Mouse (Mus musculus) heart, postnatal 0 days (tissue): Measurements from ENCODE around the gene Medag. TPM values are rescaled to one million over a fixed set of nuclear protein-coding genes. Genes with fewer than 3 reads are reported as not detected.

Source experiments
- ATAC-seq: fragments of 200-750 bp; cut with Nextera tagmentation; 2 replicates; pipeline ENCODE4 v1.8.0; 2017; ENCODE audit warnings: low read depth, moderate number of reproducible peaks, moderate library complexity; ENCODE audit not compliant: insufficient read depth
- DNase-seq: peaks from one replicate; pipeline ENCODE4 v3.0.0-alpha.2; 2016; ENCODE audit warnings: low spot score
- H3K27ac ChIP-seq: fragments of 300-500 bp; sonication (generic); 2 replicates; pipeline ENCODE4 v1.5.1; 2014; ENCODE audit warnings: low read depth, mild to moderate bottlenecking
- H3K27me3 ChIP-seq: fragments of 300-500 bp; sonication (generic); 2 replicates; pipeline ENCODE4 v1.6.1; 2014; ENCODE audit warnings: low read length, mixed read lengths; ENCODE audit not compliant: control insufficient read depth, insufficient read depth
- H3K36me3 ChIP-seq: fragments of 300-500 bp; sonication (generic); replicated peaks from 2 replicates; pipeline ENCODE4 v1.6.1; 2014; ENCODE audit warnings: low read length, mixed read lengths; ENCODE audit not compliant: control insufficient read depth, insufficient read depth
- H3K4me1 ChIP-seq: fragments of 300-500 bp; sonication (generic); 2 replicates; pipeline ENCODE4 v1.6.1; 2014; ENCODE audit warnings: antibody characterized with exemption; ENCODE audit not compliant: control insufficient read depth, insufficient read depth
- H3K4me2 ChIP-seq: fragments of 300-500 bp; sonication (generic); 2 replicates; pipeline ENCODE4 v1.6.1; 2014; ENCODE audit warnings: low read depth, mild to moderate bottlenecking, low read length, moderate library complexity
- H3K4me3 ChIP-seq: fragments of 300-500 bp; sonication (generic); 2 replicates; pipeline ENCODE4 v1.5.1; 2014; ENCODE audit warnings: low read depth, low read length
- H3K9ac ChIP-seq: fragments of 300-500 bp; sonication (generic); replicated peaks from 2 replicates; pipeline ENCODE4 v1.6.1; 2014; ENCODE audit warnings: low read depth, low read length, mixed read lengths
- H3K9me3 ChIP-seq: fragments of 300-500 bp; sonication (generic); replicated peaks from 2 replicates; pipeline ENCODE4 v1.6.1; 2016; ENCODE audit warnings: low read length; ENCODE audit not compliant: control insufficient read depth
- CTCF ChIP-seq: IDR thresholded peaks from 2 replicates; pipeline ENCODE4 v1.5.1; 2016; ENCODE audit warnings: antibody characterized with exemption, control low read depth, low read depth
- EP300 ChIP-seq: IDR thresholded peaks from 2 replicates; pipeline ENCODE4 v1.6.1; 2016; ENCODE audit warnings: antibody characterized with exemption, low read depth
- WGBS: fragments of 180-500 bp; shearing (Covaris S2); extraction: QIAGEN DNeasy Blood & Tissue Kit; methylation state at CpG from one replicate; pipeline ENCODE4 v1.1.7; 2014; 5-methylcytosine and 5-hydroxymethylcytosine counted together
- polyA plus RNA-seq: library from polyadenylated mRNA; unstranded; fragments of >200 nt; fragmentation: Nextera tagmentation; extraction: Ambion mirVana; gene quantifications from 2 replicates; pipeline ENCODE4 v1.2.1, GENCODE M21; 2015
- total RNA-seq: library from RNA; depleted of rRNA; stranded (reverse); fragments of >200 nt; gene quantifications from 2 replicates; pipeline ENCODE4 v1.2.3, GENCODE M21; 2014; ENCODE audit warnings: low replicate concordance; rRNA removed

The Medag gene
- total and polyA plus RNA-seq, 2 experiments from 2014 or later: 2.0 to 7.7 TPM

- H3K9me3 ChIP-seq: no peaks in the 10 kb centered on the region
- no peaks in the 10 kb centered on the region for H3K36me3 ChIP-seq
- no peak overlapping the region for H3K9ac ChIP-seq
- ATAC-seq: no peak
- 55% methylated on average over 3 of the region's 3 CpGs for WGBS
- TF ChIP-seq CTCF (no peak), EP300 (no peak)
- no peak overlapping the region for H3K27ac ChIP-seq
- H3K27me3 ChIP-seq: no peaks in the 10 kb centered on the region
- H3K4me2 ChIP-seq: no peak overlapping the region
- no peaks in the 10 kb centered on the region for H3K4me1 ChIP-seq
- no peak for DNase-seq
- no peak overlapping the region for H3K4me3 ChIP-seq
Observed at GRCm38 (mm10) chr5:149462071-149462470, 50.5 kb downstream of the Medag start.

GRCm38 (mm10) chr5:149465305-149465704, 53.8 kb downstream of the Medag start:
- no peak for TF ChIP-seq EP300
- TF ChIP-seq CTCF: no peak
- DNase-seq (no peak), ATAC-seq (peak; percentile 49; the same call in 1 of the 2 replicates)
- no peaks in the 10 kb centered on the region for H3K4me1 ChIP-seq
- H3K9me3 ChIP-seq: no peaks in the 10 kb centered on the region
- no peaks in the 10 kb centered on the region for H3K27me3 ChIP-seq
- H3K36me3 ChIP-seq: no peaks in the 10 kb centered on the region
- 34% methylated on average over 5 of the region's 5 CpGs for WGBS
- no peak overlapping the region for H3K9ac ChIP-seq
- H3K4me2 ChIP-seq: no peak overlapping the region
- H3K27ac ChIP-seq: no peak overlapping the region
- no peak overlapping the region for H3K4me3 ChIP-seq

- H3K9ac ChIP-seq: no peak overlapping the region
- no peaks in the 10 kb centered on the region for H3K27me3 ChIP-seq
- 0 out of 2 replicates have a peak, but pooled peaks cover 7% of the 10 kb centered on the region for H3K9me3 ChIP-seq
- 91% methylated on average over 9 of the region's 9 CpGs for WGBS
- DNase-seq (no peak), ATAC-seq (no peak)
- H3K4me1 ChIP-seq: no peaks in the 10 kb centered on the region
- no peak for TF ChIP-seq EP300
- no peak for TF ChIP-seq CTCF
- H3K4me2 ChIP-seq: no peak overlapping the region
- H3K27ac ChIP-seq: no peak overlapping the region
- no peaks in the 10 kb centered on the region for H3K36me3 ChIP-seq
- H3K4me3 ChIP-seq: no peak overlapping the region
Observed at GRCm38 (mm10) chr5:149474142-149474541, 62.6 kb downstream of the Medag start.

GRCm38 (mm10) chr5:149474701-149475468, 63.3 kb downstream of the Medag start:
- no peak overlapping the region for H3K27ac ChIP-seq
- ATAC-seq (no peak), DNase-seq (no peak)
- no peaks in the 10 kb centered on the region for H3K4me1 ChIP-seq
- no peak overlapping the region for H3K4me3 ChIP-seq
- TF ChIP-seq CTCF (no peak), EP300 (no peak)
- no peak overlapping the region for H3K4me2 ChIP-seq
- H3K27me3 ChIP-seq: no peaks in the 10 kb centered on the region
- WGBS: 84% methylated on average over 16 of the region's 16 CpGs
- H3K9me3 ChIP-seq: 0 out of 2 replicates have a peak, but pooled peaks cover 7% of the 10 kb centered on the region
- H3K9ac ChIP-seq: no peak overlapping the region
- H3K36me3 ChIP-seq: no peaks in the 10 kb centered on the region

Other genes starting within 250 kb of the Medag start
- 18.9 and 23.6 TPM in 2 replicates for gene Uspl1, start 227.4 kb upstream of the Medag start, total RNA-seq
- gene Uspl1, start 227.4 kb upstream of the Medag start, polyA plus RNA-seq: 17.6 and 17.8 TPM in 2 replicates
- 107 and 193 TPM in 2 replicates for gene Hmgb1, start 227.3 kb upstream of the Medag start, total RNA-seq
- 495 and 540 TPM in 2 replicates for gene Hmgb1, start 227.3 kb upstream of the Medag start, polyA plus RNA-seq
- gene Alox5ap, start 147.0 kb upstream of the Medag start, total RNA-seq: 5.2 and 26.4 TPM in 2 replicates
- gene Alox5ap, start 147.0 kb upstream of the Medag start, polyA plus RNA-seq: 8.9 and 9.2 TPM in 2 replicates
- gene Tex26, start 27.9 kb downstream of the Medag start, total RNA-seq: 0.62 TPM in 1 of 2 replicates, not detected in the other
- 0.08 and 0.18 TPM in 2 replicates for gene Tex26, start 27.9 kb downstream of the Medag start, polyA plus RNA-seq
- gene Wdr95, start 116.9 kb downstream of the Medag start, total RNA-seq: not detected in 2 replicates
- gene Wdr95, start 116.9 kb downstream of the Medag start, polyA plus RNA-seq: 0.19 TPM in 1 of 2 replicates, not detected in the other
- 4.7 and 5.2 TPM in 2 replicates for gene Hsph1, start 224.6 kb downstream of the Medag start, total RNA-seq
- gene Hsph1, start 224.6 kb downstream of the Medag start, polyA plus RNA-seq: 8.7 and 9.7 TPM in 2 replicates